Mouse (Mus musculus) liver, embryonic 14.5 days (tissue): ENCODE results near the gene Tent4b.

Experiments used
- CTCF ChIP-seq: IDR thresholded peaks from 2 replicates; pipeline ENCODE4 v1.5.1; 2016; ENCODE audit warnings: antibody characterized with exemption, low read depth, control low read depth
- EP300 ChIP-seq: IDR thresholded peaks from 2 replicates; pipeline ENCODE4 v1.6.1; 2016; ENCODE audit warnings: antibody characterized with exemption, low read depth

- TF ChIP-seq CTCF (no peak), EP300 (no peak)
These were observed 83.7 kb downstream of the Tent4b start for GRCm38 (mm10) chr8:88282684-88283083.
